Mouse (Mus musculus) cerebellum, postnatal 14 days (tissue): Measurements from ENCODE around the gene A730009L09Rik.

Experiments used
- DNase-seq, 2 experiments: peaks; one replicate each; pipeline ENCODE4 v3.0.0; 2021; ENCODE audit warnings: mixed read lengths in 2 of 2

The A730009L09Rik gene

DNA sequence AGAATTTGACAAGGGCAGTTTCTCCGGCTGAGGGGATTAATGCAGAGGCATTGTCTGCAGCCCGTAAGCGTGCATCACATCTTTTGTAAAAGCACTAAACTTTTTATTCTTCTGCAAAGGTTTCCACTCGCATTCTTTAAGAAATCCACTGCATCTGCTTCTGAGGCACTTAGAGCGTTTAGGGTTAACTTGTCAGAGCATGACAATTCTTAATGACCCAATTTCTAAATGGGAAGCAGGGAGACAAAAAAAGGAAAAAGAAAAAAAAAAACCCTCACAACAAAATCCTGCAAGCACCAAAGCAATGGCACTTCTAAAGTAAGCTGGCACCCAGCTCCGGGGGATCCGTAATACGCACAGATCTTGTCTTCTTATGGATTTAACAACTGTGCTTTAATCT is at the start of gene A730009L09Rik:
A730009L09Rik (plus strand) TSS at position 301 of the 400 bp plus-strand sequence.
- no peak for DNase-seq

DNA sequence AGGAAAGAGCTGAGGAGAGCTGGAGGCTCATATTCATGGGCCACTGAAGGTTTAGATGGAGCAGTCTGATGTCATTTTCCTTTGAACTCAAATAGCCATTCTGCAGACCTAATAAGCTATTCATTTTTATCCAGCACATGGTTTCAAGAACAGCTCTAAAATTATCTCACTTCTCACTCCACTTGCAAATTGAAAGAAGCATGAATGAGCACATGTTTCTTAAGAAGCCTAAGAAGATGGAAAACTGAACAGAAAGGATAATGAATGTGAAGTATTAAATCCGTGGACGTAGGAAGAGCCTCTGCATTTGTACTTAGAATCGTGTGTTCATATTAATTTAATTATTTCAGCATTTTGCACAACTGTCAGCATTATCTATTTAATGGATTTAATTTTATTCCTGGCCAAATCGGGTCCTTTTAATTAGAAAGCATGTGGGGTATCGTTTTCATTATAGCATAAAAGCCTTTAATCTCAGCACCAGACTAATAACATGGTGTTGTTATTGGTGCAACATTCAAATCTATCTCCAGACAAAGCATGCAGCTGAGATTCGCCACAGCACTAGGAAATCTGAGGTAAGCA is 49.2 kb upstream of the A730009L09Rik start:
- DNase-seq: no peak

GRCm38 (mm10) chr16:84468898-84469297 is 46.0 kb upstream of the A730009L09Rik start:
- no peak for DNase-seq

DNA sequence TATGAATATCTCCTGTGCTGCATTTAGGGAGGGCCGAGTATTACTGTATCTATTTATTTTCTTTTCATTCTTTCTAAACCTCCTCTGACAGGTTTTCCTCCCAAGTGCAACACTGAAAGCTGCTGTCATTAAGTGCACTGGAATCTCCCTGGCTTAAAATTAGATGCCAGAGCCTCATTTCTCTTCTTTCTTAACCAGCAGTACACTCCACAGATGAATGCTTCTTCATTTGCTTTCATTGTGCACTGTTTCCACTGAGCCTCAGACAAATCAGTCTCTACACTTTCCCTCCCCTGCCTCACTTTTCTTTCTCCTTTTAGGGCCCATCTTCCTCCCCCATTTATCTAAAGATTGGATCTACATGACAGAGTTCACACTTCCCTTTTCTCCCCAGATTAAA is 44.9 kb upstream of the A730009L09Rik start:
- DNase-seq: no peak

GRCm38 (mm10) chr16:84473406-84473805 is 41.5 kb upstream of the A730009L09Rik start:
- no peak for DNase-seq

DNA sequence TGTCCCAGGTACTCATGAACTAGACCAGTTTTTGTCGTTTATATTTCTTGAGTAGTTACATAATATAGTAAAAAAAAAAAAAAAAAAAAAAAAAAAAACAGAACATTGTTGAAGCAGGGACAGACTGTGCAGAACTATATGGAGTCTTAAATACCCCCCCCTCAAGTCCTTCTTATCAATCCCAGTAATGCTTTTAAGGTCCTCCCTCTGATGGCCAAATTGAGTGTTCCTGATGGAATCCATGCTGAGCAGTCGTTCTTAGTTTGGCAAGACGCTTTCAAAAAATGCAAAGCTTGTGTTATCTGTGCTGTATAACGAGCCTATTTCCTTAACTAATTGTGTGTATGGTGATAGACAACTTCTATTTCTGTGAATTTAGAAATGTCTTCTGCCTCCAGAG is 40.2 kb upstream of the A730009L09Rik start:
- DNase-seq: no peak

GRCm38 (mm10) chr16:84476948-84477347 is 38.0 kb upstream of the A730009L09Rik start:
- DNase-seq: no peak

DNA sequence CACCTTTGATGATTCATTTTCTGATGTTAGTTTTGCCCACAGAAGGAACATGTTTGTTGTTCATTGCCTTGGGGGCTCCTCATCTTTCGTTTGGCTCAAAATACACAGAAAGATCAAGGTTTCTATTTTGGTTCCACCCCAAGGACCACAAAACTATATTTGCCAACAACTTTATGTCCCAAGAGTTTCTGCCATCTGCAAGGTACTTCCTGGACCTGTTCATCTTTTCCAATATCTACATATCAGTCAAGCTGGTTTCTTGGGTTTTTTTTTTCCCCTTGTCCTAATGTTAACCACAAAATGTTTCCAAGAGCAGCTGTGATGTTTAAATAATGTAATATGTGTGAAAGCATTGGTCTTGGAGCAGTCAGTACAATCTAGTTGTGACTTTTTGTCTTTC is 37.4 kb upstream of the A730009L09Rik start:
- DNase-seq: no peak

GRCm38 (mm10) chr16:84477952-84478351 is 37.0 kb upstream of the A730009L09Rik start:
- no peak for DNase-seq

DNA sequence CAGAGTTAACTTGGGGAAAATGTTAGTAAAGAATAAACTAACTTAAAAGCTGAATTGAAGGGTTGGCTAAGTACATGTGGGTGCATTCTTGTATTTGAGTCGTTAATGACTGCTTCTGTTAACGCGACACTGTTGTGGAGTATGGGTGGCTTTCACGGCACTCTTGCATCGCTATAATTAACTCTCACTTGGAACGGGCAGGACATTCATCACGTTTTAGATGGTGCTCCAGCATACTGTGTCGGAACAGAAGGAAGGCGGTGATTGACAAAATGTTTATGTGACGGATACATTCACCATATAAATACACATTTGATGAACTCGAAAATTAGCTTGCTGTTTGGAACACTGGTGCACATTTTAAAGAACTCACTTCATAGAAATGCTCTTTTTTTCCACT is 29.0 kb upstream of the A730009L09Rik start:
- DNase-seq: no peak

- no peak for DNase-seq
Observed at GRCm38 (mm10) chr16:84494818-84495217, 20.1 kb upstream of the A730009L09Rik start.

DNA sequence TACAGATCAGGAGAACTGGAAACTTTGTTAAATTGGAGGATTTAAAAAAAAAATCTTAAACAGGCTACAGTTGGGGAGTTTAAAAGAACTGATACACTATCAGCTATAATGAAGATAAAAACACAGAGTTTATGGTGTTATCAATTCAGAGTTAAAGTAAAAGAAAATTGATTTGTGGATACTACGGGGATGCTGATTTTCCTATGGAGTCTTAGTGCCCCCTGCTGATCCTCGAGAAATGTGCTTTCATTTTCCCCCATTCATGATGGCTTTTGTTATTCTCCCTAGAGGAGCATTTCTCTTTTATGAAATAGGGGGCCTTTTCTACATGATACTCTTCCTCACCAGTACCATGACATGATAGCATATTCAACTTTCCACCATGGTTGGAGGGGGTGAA is 19.5 kb upstream of the A730009L09Rik start:
- DNase-seq: peak; percentile 6 to 15

GRCm38 (mm10) chr16:84507681-84508080 is 7.2 kb upstream of the A730009L09Rik start:
- DNase-seq: no peak

DNA sequence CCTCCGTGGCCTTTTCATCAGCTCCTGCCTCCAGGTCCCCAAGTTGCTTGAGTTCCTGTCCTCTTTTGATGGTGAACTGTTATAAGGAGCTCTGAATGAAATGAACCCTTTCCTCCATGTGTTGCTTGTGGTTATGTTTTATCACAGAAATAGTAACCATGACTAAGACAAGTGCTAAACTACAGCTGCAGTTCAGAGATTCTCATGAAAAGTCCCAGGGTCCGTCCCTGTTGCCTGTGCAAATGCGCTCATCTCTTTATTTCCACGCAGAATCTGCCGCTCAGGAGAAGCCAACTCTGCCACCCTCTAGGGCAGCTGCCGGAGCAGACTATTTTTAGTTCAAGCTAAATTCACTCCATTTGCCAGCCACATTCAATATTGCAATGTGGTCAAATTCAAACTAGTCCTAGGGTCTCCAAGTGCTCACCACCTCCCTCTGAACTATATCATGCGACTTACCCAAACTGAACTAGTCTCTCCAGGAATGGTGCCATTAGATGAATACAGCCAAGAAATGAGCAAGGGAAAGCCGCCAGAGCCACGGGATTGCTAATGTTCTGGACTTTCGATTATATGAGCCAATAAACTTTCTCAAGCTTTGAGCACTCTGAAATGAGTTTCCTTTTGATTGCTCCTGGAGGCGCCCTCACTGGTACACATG is 7.2 kb downstream of the A730009L09Rik start:
- peak in 1 of 2 experiments; percentile 12 for DNase-seq

DNA sequence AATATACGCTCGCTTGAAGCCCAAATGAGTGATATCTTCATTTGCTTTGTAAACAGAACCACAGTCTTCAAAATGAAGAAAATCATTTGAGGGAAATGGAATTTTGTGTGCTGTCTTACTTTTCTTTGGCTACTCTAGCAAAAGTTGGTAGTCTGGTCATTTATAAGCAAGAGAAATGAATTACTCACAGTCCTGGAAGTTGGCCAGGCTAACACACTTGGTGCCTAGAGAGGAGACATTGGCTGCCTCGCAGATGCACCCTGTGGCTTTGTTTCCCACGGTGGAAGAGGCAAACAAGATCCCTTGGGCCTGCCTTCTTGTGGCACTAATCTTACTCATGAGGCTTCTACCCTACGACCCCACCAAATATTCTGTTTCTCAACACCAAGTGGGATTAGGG is 8.1 kb downstream of the A730009L09Rik start:
- DNase-seq: peak in 1 of 2 experiments; percentile 7

GRCm38 (mm10) chr16:84527375-84527774 is 12.5 kb downstream of the A730009L09Rik start:
- peak; percentile 50 to 61 for DNase-seq

DNA sequence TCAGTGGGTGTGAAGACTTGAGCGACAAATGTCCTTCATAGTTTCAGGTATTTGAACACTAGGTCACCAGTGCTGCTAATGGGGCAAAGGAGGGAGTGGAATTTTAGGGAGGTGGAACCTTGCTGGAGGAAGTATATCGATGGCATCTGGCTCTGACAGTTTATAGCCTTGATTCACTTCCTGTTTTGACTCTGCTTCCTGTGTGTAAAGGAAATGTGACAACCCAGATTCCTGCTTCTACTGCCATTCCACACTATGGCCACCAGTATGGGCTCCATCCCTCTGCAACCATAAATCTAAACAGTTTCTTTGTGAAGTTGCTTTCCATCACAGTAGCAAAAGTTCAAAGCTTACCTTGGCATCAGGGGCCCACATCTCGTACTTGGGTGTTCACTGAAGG is 17.9 kb downstream of the A730009L09Rik start:
- DNase-seq: no peak

GRCm38 (mm10) chr16:84546059-84546458 is 31.1 kb downstream of the A730009L09Rik start:
- DNase-seq: no peak

GRCm38 (mm10) chr16:84549122-84549521 is 34.2 kb downstream of the A730009L09Rik start:
- no peak for DNase-seq

DNA sequence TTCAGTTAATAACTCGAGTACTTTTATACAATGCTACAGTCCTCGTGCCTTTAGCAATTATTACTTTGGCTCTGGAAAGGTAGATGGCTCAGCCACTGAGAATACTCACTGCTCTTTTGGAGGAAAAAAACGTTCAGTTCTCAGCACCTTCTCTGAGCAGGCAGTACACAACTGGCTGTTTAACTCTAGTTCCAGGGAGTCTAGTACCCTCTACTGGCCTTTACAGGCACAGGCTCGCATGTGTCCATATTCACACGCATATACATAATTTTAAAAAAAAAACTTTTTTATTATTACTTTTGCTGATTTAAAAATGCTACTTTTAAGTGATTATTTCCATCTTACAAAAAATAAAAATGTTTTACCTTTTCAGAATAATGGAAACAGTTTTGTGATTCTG is 35.5 kb downstream of the A730009L09Rik start:
- DNase-seq: no peak

GRCm38 (mm10) chr16:84553981-84554380 is 39.1 kb downstream of the A730009L09Rik start:
- no peak for DNase-seq

- DNase-seq: no peak
Observed at GRCm38 (mm10) chr16:84558113-84558917, 43.4 kb downstream of the A730009L09Rik start.

DNA sequence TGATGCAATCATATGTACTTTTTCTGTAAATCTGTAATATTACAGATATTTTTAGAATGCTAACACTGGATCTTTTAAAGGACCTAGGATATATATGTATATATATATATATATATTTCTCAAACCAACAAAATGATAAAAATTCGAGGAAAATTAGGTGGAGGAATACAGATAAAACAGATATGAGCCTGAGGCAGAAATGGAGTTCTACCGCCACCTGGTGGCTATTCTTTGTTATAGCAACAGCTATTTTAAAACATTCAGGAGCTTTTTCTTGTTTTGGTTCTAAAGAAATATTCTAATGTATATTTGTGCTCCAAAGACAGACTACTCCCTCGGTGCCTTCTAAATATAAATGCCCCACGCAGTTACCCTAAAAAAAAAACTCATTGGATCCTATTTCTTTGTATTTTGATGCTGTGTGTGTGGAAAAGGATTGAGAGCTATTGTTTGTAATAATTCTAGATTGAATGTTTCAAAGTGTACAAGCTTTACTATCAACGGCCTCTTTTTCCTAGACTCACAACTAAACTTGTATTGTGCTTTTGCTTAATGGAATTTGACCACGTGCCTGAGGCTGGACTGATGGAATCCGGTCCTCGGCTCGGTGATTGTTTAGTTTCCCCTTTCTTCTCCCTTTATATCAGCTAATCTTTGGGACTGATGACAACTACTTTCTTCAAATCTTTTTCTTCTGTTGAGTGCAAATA is 44.8 kb downstream of the A730009L09Rik start:
- DNase-seq: peak; percentile 36 to 39
